Mouse (Mus musculus) brain, embryonic 14.5 days (tissue): ENCODE measurements at regions not wholly inside any gene's neighbourhood (a gene's known extent, or its start where the extent isn't known, plus 50 kb on each side); places are given as distances from the start of the nearest gene placed in this dataset.

ENCODE experiments used
- CTCF ChIP-seq: fragments of 200-500 bp; IDR thresholded peaks from 2 replicates; pipeline ENCODE4 v1.5.1; 2012; ENCODE audit warnings: inconsistent platforms, mild to moderate bottlenecking, moderate library complexity, borderline replicate concordance; ENCODE audit not compliant: insufficient read depth, insufficient read length; ENCODE audit errors: extremely low read depth
- POLR2A ChIP-seq: fragments of 200-500 bp; IDR thresholded peaks from 2 replicates; pipeline ENCODE4 v1.6.1; 2012; ENCODE audit warnings: mild to moderate bottlenecking, inconsistent platforms, borderline replicate concordance; ENCODE audit not compliant: poor library complexity, insufficient read depth, insufficient read length, severe bottlenecking; ENCODE audit errors: extremely low read depth

DNA sequence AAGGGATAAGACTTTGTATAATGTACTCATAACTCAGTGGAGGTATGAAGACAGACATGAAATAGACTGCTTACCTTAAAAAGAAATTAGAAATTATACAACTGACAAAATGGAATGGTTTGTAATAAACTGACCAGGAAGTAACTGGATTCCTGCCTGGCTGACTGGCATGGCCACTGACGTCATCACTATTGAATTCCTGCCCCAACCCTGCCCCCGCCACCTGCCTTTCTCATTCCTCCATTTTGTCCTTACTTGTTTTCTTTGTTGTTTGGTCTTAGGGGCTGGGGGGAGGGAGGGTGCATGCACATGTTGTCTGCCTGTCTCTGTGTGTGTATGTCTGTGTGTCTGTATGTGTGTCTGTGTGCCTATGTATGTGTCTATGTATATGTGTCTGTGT lies 283.2 kb upstream of the Tbx3 start:
- TF ChIP-seq CTCF (no peak), POLR2A (no peak)
